Comparison of ENCODE assay signal across 21 mouse cellular contexts in genomic region chr16:97158279-97158678, GRCm38 (mm10). TPM values are rescaled to one million over a fixed set of nuclear protein-coding genes. Genes with fewer than 3 reads are reported as not detected.
DNase-seq lines count a peak whose midpoint lies in the region; ATAC-seq and TF ChIP-seq lines count a peak whose summit lies in the region.
"Had no signal": no experiment of that assay in that cellular context is flagged by ENCODE, and none has a peak within 500 bp of the region (broad histone marks: within the 10 kb centered on the region; RNA-seq: fewer than 3 reads in every experiment).

No protein-coding gene starts in this region.

- no peak overlapping the region for H3K9ac ChIP-seq in midbrain, postnatal 0 days (replicated peaks; ENCODE audit: low read length, poor library complexity, severe bottlenecking)
- H3K9ac ChIP-seq: embryonic facial prominence, embryonic 12.5 days; forebrain, embryonic 15.5 days; heart, embryonic 12.5 days; hindbrain, embryonic 15.5 days had no signal

- peak overlapping the region; percentile 32; the same call in 1 of the 2 replicates for H3K27ac ChIP-seq in midbrain, postnatal 0 days (ENCODE audit: low read depth, low read length)
- H3K27ac ChIP-seq in midbrain, embryonic 10.5 days (replicated peaks), result no peak overlapping the region
- H3K27ac ChIP-seq: embryonic facial prominence, embryonic 12.5 days; forebrain, embryonic 15.5 days; hindbrain, embryonic 15.5 days had no signal

- H3K36me3 ChIP-seq in midbrain, postnatal 0 days (ENCODE audit: insufficient read depth, low read length), result no peaks in the 10 kb centered on the region
- no peaks in the 10 kb centered on the region for H3K36me3 ChIP-seq in midbrain, embryonic 10.5 days
- H3K36me3 ChIP-seq: embryonic facial prominence, embryonic 12.5 days; forebrain, embryonic 15.5 days; G1E; heart, embryonic 12.5 days; hindbrain, embryonic 15.5 days had no signal

- no peak for TF ChIP-seq POLR2A in brain, embryonic 14.5 days (IDR thresholded peaks at IDR 0.05; ENCODE audit: borderline replicate concordance, extremely low read depth, insufficient read depth, insufficient read length, poor library complexity, severe bottlenecking)

- no peaks in the 10 kb centered on the region for H3K27me3 ChIP-seq in midbrain, postnatal 0 days (ENCODE audit: insufficient read depth, low read length)
- H3K27me3 ChIP-seq in midbrain, embryonic 10.5 days (ENCODE audit: low read depth, poor library complexity, severe bottlenecking), result no peaks in the 10 kb centered on the region; the same call in 1 of the 2 replicates
- H3K27me3 ChIP-seq: embryonic facial prominence, embryonic 12.5 days; forebrain, embryonic 15.5 days; hindbrain, embryonic 15.5 days had no signal

- H3K4me1 ChIP-seq in midbrain, postnatal 0 days (ENCODE audit: insufficient read depth, low read length), result peaks cover 4% of the 10 kb centered on the region; the same call in 1 of the 2 replicates
- H3K4me1 ChIP-seq in midbrain, embryonic 10.5 days, result 0 out of 2 replicates have a peak, but pooled peaks cover 4% of the 10 kb centered on the region
- H3K4me1 ChIP-seq: embryonic facial prominence, embryonic 12.5 days; heart, embryonic 12.5 days had no signal

- ATAC-seq in frontal cortex, adult (ENCODE audit: low TSS enrichment), result peak; percentile 32; the same call in 1 of the 2 replicates
- no peak for ATAC-seq in midbrain, postnatal 0 days (ENCODE audit: low FRiP score)
- ATAC-seq: forebrain, embryonic 15.5 days had no signal

- H3K4me3 ChIP-seq in midbrain, postnatal 0 days (ENCODE audit: low read depth, low read length), result no peak overlapping the region
- H3K4me3 ChIP-seq in midbrain, embryonic 10.5 days, result no peak overlapping the region
- H3K4me3 ChIP-seq: embryonic facial prominence, embryonic 12.5 days; forebrain, embryonic 15.5 days; heart, embryonic 12.5 days; hindbrain, embryonic 15.5 days had no signal

- no peak for TF ChIP-seq CTCF in midbrain, postnatal 0 days (IDR thresholded peaks at IDR 0.05)
- TF ChIP-seq CTCF in brain, embryonic 14.5 days (IDR thresholded peaks at IDR 0.05; ENCODE audit: borderline replicate concordance, extremely low read depth, insufficient read depth, insufficient read length), result no peak

- H3K9me3 ChIP-seq in midbrain, postnatal 0 days (ENCODE audit: low read length), result no peaks in the 10 kb centered on the region
- H3K9me3 ChIP-seq in midbrain, embryonic 10.5 days (replicated peaks), result no peaks in the 10 kb centered on the region
- H3K9me3 ChIP-seq: embryonic facial prominence, embryonic 12.5 days; forebrain, embryonic 15.5 days; heart, embryonic 12.5 days; hindbrain, embryonic 15.5 days had no signal

- no peak for DNase-seq in frontal cortex, postnatal 36 days (ENCODE audit: low spot score in 2 of 2)
- no peak for DNase-seq in midbrain, postnatal 0 days (ENCODE audit: low spot score)
- no peak for DNase-seq in midbrain, embryonic 10.5 days (ENCODE audit: low spot score)
- DNase-seq in brain, embryonic 14.5 days (ENCODE audit: low read depth), result peak; percentile 43
- no peak for DNase-seq in B cell, adult 2 months
- DNase-seq in spleen, postnatal 4 days (ENCODE audit: low spot score in 2 of 2), result no peak
- DNase-seq: adrenal gland, postnatal 25 days; cerebellum, adult 11-12 months; cerebellum, adult 9-10 months; cerebellum, postnatal 25 days; gastrocnemius, postnatal 14 days; heart, postnatal 36 days had no signal

- H3K4me2 ChIP-seq in midbrain, postnatal 0 days (ENCODE audit: low read depth, low read length, poor library complexity, severe bottlenecking), result no peak overlapping the region; the same call in 1 of the 2 replicates
- H3K4me2 ChIP-seq: embryonic facial prominence, embryonic 12.5 days; forebrain, embryonic 15.5 days; heart, embryonic 12.5 days; hindbrain, embryonic 15.5 days had no signal

- WGBS in midbrain, postnatal 0 days, result 7% methylated on average over 4 of the region's 4 CpGs
- 43% methylated on average over 4 of the region's 4 CpGs for WGBS in midbrain, embryonic 10.5 days

RNA-seq across cellular contexts. Expression of gene Dscam, which starts 12.3 kb away (rescaled TPM):
- 63.0 and 64.6 TPM in 2 replicates for total RNA-seq in midbrain, postnatal 0 days (2014; rRNA removed)
- 14.3 and 15.1 TPM in 2 replicates for polyA plus RNA-seq in midbrain, postnatal 0 days (2015; fragmentation: Nextera tagmentation; extraction: Ambion mirVana)
- 0.46 and 1.5 TPM in 2 replicates for polyA plus RNA-seq in midbrain, embryonic 10.5 days (2016; fragmentation: Nextera tagmentation; extraction: Ambion mirVana)
- polyA plus RNA-seq in brain, embryonic 14.5 days (2012; rRNA removed), result 15.8 and 32.8 TPM in 2 replicates
- total RNA-seq: gastrocnemius, adult 18-20 months; heart, adult 8-10 months; heart, postnatal 36 days had no signal
- polyA plus RNA-seq: G1E; heart, embryonic 12.5 days; heart, embryonic 16.5 days had no signal
